Mouse (Mus musculus) heart, embryonic 10.5 days (tissue): ENCODE measurements around the gene Plekha7. TPM values are rescaled to one million over a fixed set of nuclear protein-coding genes. Genes with fewer than 3 reads are reported as not detected.

Experiments used
- DNase-seq: peaks from one replicate; pipeline ENCODE4 v3.0.0-alpha.2; 2017; ENCODE audit warnings: low spot score
- H3K27ac ChIP-seq: fragments of 300-500 bp; sonication (generic); 2 replicates; pipeline ENCODE4 v1.5.1; 2016; ENCODE audit warnings: mild to moderate bottlenecking
- H3K27me3 ChIP-seq: fragments of 300-500 bp; sonication (generic); 2 replicates; pipeline ENCODE4 v1.6.1; 2016; ENCODE audit warnings: mild to moderate bottlenecking; ENCODE audit not compliant: poor library complexity, insufficient read depth, severe bottlenecking
- H3K36me3 ChIP-seq: fragments of 300-500 bp; sonication (generic); 2 replicates; pipeline ENCODE4 v1.6.1; 2016; ENCODE audit warnings: mild to moderate bottlenecking, moderate library complexity
- H3K4me1 ChIP-seq: fragments of 300-500 bp; sonication (generic); 2 replicates; pipeline ENCODE4 v1.6.1; 2016; ENCODE audit warnings: mild to moderate bottlenecking
- H3K4me3 ChIP-seq: fragments of 300-500 bp; sonication (generic); 2 replicates; pipeline ENCODE4 v1.5.1; 2016; ENCODE audit warnings: mild to moderate bottlenecking, moderate library complexity
- H3K9me3 ChIP-seq: fragments of 300-500 bp; sonication (generic); 2 replicates; pipeline ENCODE4 v1.6.1; 2016; ENCODE audit warnings: mild to moderate bottlenecking, moderate library complexity
- WGBS: fragments of 180-500 bp; shearing (Covaris S2); methylation state at CpG from one replicate; pipeline ENCODE4 v1.1.7; 2016; 5-methylcytosine and 5-hydroxymethylcytosine counted together
- polyA plus RNA-seq: library from polyadenylated mRNA; unstranded; fragments of >200 nt; fragmentation: Nextera tagmentation; extraction: Ambion mirVana; gene quantifications from 2 replicates; pipeline ENCODE4 v1.2.1, GENCODE M21; 2016

The Plekha7 gene
- polyA plus RNA-seq, 1 experiment from 2014 or later: 49.0 TPM

DNA sequence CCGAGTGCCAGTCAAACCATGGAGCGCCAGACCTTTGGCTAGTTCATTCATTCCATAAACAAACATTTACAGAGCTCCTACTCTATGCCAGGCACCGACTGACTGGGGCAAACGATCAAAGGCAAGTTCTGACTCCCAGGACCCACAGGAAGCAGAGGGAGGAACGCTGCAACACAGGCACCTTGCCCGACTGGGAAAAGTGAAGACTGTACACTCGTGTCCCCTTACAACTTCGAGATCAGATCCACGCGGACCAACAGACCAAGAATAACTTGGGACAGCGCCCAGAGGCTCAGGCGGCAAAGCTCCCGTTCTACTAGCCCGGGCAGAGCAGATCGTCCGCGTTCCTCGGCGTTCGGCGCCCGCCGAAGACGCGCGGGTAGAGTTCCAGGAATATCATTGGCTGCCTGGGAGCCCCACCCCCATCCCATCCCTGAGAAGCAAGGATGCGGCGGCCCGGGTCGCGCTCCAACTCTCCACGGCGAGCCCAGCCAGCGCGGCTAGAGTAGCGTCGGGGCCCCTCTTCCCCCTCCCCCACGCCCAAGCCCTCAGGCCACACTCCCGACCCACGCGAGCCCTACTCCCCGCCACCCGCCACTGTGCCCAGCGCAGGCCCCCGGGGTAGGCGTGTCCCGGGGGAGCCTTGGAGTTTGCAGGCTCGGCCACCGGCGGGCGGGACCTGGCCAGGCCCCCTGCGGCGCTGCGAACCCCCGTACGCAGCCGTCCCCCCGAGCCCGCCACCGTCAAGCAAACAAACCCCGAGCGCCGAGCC, 891 bp downstream of the Plekha7 start:
- DNase-seq: peak; percentile 92
- under 1% methylated on average over 63 of the region's 63 CpGs for WGBS
- H3K9me3 ChIP-seq: no peaks in the 10 kb centered on the region
- H3K27me3 ChIP-seq: peaks cover 4% of the 10 kb centered on the region; the same call in 1 of the 2 replicates
- H3K27ac ChIP-seq: peak overlapping the region; percentile 85
- no peaks in the 10 kb centered on the region for H3K36me3 ChIP-seq
- H3K4me3 ChIP-seq: peak overlapping the region; percentile 86
- H3K4me1 ChIP-seq: peaks cover 32% of the 10 kb centered on the region

- Histone ChIP-seq H3K9me3 (no peaks in the 10 kb centered on the region), H3K4me3 (peak overlapping the region; percentile 86), H3K27me3 (peaks cover 4% of the 10 kb centered on the region; the same call in 1 of the 2 replicates), H3K4me1 (peaks cover 34% of the 10 kb centered on the region), H3K27ac (no peak overlapping the region), H3K36me3 (no peaks in the 10 kb centered on the region)
- no peak for DNase-seq
- 23% methylated on average over 5 of the region's 5 CpGs for WGBS
Measured at GRCm38 (mm10) chr7:116306601-116307000, 1.6 kb downstream of the Plekha7 start.

DNA sequence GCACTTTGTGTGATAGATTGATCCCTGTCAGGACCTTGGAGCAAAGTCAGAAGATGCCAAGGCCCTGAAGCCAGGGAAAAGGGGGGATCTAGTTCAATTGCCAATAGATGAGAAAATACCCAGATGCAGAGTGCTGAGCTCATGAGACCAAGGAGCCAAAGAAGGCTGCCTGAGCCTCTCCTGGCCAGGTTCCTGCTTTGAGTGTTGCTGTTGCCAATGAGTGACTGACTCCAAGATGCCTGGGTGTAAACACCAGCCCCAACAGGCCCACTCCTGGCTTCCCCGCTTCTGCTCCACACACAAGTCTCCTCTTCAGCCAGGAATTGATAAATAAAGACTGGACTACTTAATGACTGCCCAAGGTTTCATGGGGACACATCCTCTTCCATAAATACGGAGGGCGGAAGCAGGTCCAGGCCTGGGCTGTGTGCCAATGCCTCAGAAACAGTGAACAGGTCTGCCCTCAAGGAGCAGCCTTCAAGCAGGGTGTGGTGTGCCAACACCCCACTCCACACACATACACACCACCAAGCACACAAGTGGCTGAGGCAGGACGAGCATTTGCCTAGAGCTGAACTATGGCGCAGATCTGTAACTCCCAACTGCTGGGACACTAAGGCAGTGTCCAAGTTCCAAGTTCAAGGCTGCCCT, 6.4 kb downstream of the Plekha7 start:
- Histone ChIP-seq H3K36me3 (no peaks in the 10 kb centered on the region), H3K9me3 (no peaks in the 10 kb centered on the region), H3K27ac (peak overlapping the region; percentile 48; the same call in 1 of the 2 replicates), H3K4me1 (peaks cover 36% of the 10 kb centered on the region), H3K4me3 (no peak overlapping the region), H3K27me3 (peaks cover 4% of the 10 kb centered on the region; the same call in 1 of the 2 replicates)
- 91% methylated on average over 5 of the region's 5 CpGs for WGBS
- DNase-seq: no peak

- H3K27me3 ChIP-seq: peaks cover 4% of the 10 kb centered on the region; the same call in 1 of the 2 replicates
- H3K4me1 ChIP-seq: peaks cover 30% of the 10 kb centered on the region
- H3K27ac ChIP-seq: peak overlapping the region; percentile 48; the same call in 1 of the 2 replicates
- WGBS: 67% methylated on average over 4 of the region's 4 CpGs
- no peak overlapping the region for H3K4me3 ChIP-seq
- H3K9me3 ChIP-seq: no peaks in the 10 kb centered on the region
- H3K36me3 ChIP-seq: no peaks in the 10 kb centered on the region
- no peak for DNase-seq
Measured at GRCm38 (mm10) chr7:116301144-116301543, 7.0 kb downstream of the Plekha7 start.

DNA sequence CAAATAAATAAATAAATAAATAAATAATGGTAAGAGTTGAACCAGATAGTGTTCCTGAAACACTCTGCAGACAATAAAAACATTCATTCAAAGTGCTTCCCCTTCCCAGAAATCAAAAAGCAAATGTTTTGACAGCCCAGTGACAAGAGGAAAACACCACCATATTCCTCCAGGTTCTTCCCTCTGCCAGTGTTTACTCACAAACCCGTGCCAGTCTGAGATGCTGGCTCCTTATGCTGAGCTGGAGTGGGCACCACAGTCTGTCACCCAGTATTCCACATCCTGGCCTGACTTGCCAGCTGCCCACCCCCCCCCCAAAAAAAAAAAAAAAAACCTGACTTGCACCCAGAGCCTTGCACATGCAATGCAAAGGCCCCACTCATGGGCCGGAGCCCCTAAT, 9.3 kb downstream of the Plekha7 start:
- 78% methylated on average over 2 of the region's 2 CpGs for WGBS
- H3K9me3 ChIP-seq: no peaks in the 10 kb centered on the region
- no peak overlapping the region for H3K4me3 ChIP-seq
- no peak for DNase-seq
- H3K27ac ChIP-seq: no peak overlapping the region
- peaks cover 41% of the 10 kb centered on the region for H3K4me1 ChIP-seq
- H3K27me3 ChIP-seq: no peaks in the 10 kb centered on the region
- no peaks in the 10 kb centered on the region for H3K36me3 ChIP-seq

DNA sequence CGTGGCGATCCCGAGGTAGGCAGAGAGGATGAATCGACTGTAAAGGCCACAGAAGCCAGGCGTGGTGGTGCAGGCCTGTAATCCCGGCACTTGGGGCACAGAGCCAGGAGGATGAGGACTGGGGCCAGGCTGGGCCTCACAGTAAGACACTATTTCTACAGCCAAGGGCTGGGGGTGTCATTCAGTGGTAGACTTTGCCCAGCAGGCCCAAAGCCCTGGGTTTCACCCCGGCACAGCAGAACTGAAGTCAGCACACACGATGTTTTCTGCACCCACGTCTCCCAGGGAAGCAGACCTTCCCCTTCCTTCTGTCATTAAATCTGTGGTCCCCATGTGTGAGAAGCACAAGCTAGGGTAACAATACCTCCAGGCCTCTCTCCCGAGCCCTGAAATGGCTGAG, 9.8 kb downstream of the Plekha7 start:
- H3K4me3 ChIP-seq: no peak overlapping the region
- H3K27ac ChIP-seq: no peak overlapping the region
- H3K9me3 ChIP-seq: no peaks in the 10 kb centered on the region
- peaks cover 42% of the 10 kb centered on the region for H3K4me1 ChIP-seq
- H3K36me3 ChIP-seq: no peaks in the 10 kb centered on the region
- no peak for DNase-seq
- no peaks in the 10 kb centered on the region for H3K27me3 ChIP-seq
- WGBS: 75% methylated on average over 10 of the region's 10 CpGs

DNA sequence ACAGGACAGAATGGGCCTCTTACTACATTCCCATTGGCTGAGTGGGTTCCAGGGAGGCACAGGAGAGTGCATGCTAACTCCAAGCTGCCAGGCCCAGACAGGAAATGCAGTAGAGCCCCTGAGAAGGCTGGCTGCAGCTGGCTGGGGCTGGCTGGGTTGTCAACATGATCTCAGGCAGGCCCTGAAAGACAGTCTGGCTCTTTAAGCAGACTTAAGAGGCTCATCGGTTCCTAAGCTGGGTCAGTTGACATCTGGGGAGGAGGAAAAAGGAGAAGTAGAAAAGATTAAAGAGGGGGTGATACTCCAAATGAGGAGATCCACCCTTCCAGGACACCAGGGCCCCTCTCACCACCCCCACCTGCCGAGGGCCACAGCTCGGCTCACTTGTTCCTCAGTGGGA, 13.2 kb downstream of the Plekha7 start:
- no peak for DNase-seq
- H3K36me3 ChIP-seq: no peaks in the 10 kb centered on the region
- no peak overlapping the region for H3K4me3 ChIP-seq
- H3K27me3 ChIP-seq: no peaks in the 10 kb centered on the region
- 40% methylated on average over 3 of the region's 3 CpGs for WGBS
- peak overlapping the region; percentile 76 for H3K27ac ChIP-seq
- no peaks in the 10 kb centered on the region for H3K9me3 ChIP-seq
- peaks cover 46% of the 10 kb centered on the region for H3K4me1 ChIP-seq

- DNase-seq: no peak
- H3K27me3 ChIP-seq: no peaks in the 10 kb centered on the region
- H3K4me1 ChIP-seq: peaks cover 49% of the 10 kb centered on the region
- no peak overlapping the region for H3K4me3 ChIP-seq
- no peaks in the 10 kb centered on the region for H3K36me3 ChIP-seq
- H3K27ac ChIP-seq: peak overlapping the region; percentile 59
- no peaks in the 10 kb centered on the region for H3K9me3 ChIP-seq
- WGBS: 46% methylated on average over 5 of the region's 5 CpGs
Measured at GRCm38 (mm10) chr7:116292377-116292776, 15.8 kb downstream of the Plekha7 start.

DNA sequence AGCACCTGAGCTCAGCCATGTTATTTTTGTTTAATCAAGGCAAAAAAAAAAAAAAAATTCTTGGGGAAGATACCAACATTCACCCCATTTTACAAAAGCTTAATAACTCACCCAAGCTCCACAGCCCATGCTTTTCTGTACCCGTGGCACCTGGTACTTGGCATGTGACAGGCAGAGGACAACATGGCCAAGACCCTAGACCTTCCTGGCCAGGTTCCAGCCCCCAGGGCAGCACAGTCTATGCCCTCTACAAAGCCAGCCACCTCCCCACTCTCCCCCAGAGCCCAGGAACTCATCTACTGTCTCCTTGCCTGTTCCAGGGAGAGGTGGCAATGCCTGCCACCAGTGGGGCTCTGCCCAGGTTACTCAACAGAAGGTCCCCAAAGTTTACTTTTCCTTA, 17.6 kb downstream of the Plekha7 start:
- Histone ChIP-seq H3K4me1 (peaks cover 67% of the 10 kb centered on the region), H3K4me3 (no peak overlapping the region), H3K9me3 (no peaks in the 10 kb centered on the region), H3K36me3 (no peaks in the 10 kb centered on the region), H3K27me3 (no peaks in the 10 kb centered on the region), H3K27ac (no peak overlapping the region)
- DNase-seq: no peak
- WGBS: 80% methylated on average over 1 of the region's 1 CpGs

DNA sequence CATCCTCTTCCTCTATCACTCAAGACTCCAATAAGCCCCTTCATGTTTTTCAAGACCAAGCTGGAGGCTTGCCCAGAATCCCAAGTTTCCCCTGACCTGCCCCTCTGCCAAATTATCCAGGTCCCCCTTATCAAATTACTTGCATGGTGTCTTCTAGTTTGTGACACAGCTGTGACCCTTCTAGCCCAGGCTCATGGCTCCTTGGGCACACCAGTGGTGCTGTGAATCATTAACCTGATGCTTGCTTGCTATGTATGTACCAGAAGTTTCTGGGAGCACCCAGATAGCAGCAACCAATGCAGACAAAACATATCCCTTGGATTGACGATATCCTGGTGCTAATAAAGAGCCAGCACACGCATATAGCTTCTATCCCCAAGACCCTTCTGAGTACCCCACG, 19.2 kb downstream of the Plekha7 start:
- H3K4me1 ChIP-seq: peaks cover 64% of the 10 kb centered on the region
- 82% methylated on average over 3 of the region's 3 CpGs for WGBS
- 0 out of 2 replicates have a peak overlapping the region, but pooled peaks have one; percentile 42 for H3K27ac ChIP-seq
- no peak overlapping the region for H3K4me3 ChIP-seq
- no peaks in the 10 kb centered on the region for H3K36me3 ChIP-seq
- DNase-seq: no peak
- no peaks in the 10 kb centered on the region for H3K27me3 ChIP-seq
- H3K9me3 ChIP-seq: no peaks in the 10 kb centered on the region

DNA sequence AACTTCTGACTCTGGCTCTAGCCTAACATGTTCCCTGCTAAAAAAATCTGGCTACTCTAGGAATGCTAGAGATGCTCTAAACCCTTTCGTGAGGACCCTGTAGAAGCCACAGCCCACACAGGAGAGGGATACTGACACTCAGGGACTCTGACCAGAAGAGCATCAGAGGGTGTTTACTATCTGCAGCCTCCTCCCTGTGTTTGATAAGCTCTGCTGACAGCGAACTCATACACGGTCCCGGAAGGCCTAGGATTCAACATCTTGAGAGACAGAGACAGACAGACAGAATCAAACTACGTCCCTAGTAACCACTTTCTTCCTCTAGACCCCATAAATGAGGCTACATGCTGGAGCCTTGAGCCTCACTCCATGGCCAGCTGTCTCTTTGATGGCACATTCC, 20.2 kb downstream of the Plekha7 start:
- Histone ChIP-seq H3K9me3 (no peaks in the 10 kb centered on the region), H3K27ac (peak overlapping the region; percentile 72), H3K36me3 (no peaks in the 10 kb centered on the region), H3K4me3 (no peak overlapping the region), H3K27me3 (no peaks in the 10 kb centered on the region), H3K4me1 (peaks cover 64% of the 10 kb centered on the region)
- DNase-seq: no peak
- WGBS: 33% methylated on average over 5 of the region's 5 CpGs

- DNase-seq: no peak
- 34% methylated on average over 11 of the region's 11 CpGs for WGBS
Measured at GRCm38 (mm10) chr7:116286611-116287355, 21.4 kb downstream of the Plekha7 start.

GRCm38 (mm10) chr7:116286173-116286572, 22.0 kb downstream of the Plekha7 start:
- H3K4me1 ChIP-seq: peaks cover 67% of the 10 kb centered on the region
- H3K4me3 ChIP-seq: no peak overlapping the region
- DNase-seq: no peak
- no peaks in the 10 kb centered on the region for H3K36me3 ChIP-seq
- peak overlapping the region; percentile 72 for H3K27ac ChIP-seq
- no peaks in the 10 kb centered on the region for H3K9me3 ChIP-seq
- WGBS: 44% methylated on average over 12 of the region's 12 CpGs
- H3K27me3 ChIP-seq: no peaks in the 10 kb centered on the region

More at GRCm38 (mm10) chr7:116286611-116287355, 21.4 kb downstream of the Plekha7 start:
- H3K4me3 ChIP-seq: no peak overlapping the region
- no peaks in the 10 kb centered on the region for H3K9me3 ChIP-seq
- peaks cover 61% of the 10 kb centered on the region for H3K4me1 ChIP-seq
- H3K27ac ChIP-seq: peak overlapping the region; percentile 72
- H3K36me3 ChIP-seq: no peaks in the 10 kb centered on the region
- no peaks in the 10 kb centered on the region for H3K27me3 ChIP-seq
